Mouse (Mus musculus) retina, postnatal 7 days (tissue): ENCODE measurements around the gene Chd4.
"Not testable (repeated sequence)": the region's sequence is repeated elsewhere in the genome, so short reads cannot be mapped to it uniquely, and the experiment has no call there.

Experiments used
- DNase-seq: peaks from one replicate; pipeline ENCODE4 v3.0.0-alpha.2; 2012; ENCODE audit warnings: low read depth, low spot score

The Chd4 gene

DNA sequence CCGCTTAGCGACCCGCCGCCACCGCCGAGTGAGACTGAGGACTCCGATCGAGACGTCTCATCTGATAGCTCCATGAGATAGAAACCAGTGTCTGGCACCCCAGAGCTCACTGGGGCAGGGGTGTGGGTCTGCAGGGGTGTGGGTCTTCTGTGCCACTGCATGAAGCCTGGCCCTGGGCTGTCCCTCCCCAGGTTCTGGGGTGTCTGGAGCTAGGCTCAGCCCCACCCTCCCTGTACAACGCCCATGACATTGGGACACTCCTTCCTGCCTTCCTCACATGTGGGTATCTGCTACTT, 64.7 kb downstream of the Chd4 start:
- DNase-seq: no peak

DNA sequence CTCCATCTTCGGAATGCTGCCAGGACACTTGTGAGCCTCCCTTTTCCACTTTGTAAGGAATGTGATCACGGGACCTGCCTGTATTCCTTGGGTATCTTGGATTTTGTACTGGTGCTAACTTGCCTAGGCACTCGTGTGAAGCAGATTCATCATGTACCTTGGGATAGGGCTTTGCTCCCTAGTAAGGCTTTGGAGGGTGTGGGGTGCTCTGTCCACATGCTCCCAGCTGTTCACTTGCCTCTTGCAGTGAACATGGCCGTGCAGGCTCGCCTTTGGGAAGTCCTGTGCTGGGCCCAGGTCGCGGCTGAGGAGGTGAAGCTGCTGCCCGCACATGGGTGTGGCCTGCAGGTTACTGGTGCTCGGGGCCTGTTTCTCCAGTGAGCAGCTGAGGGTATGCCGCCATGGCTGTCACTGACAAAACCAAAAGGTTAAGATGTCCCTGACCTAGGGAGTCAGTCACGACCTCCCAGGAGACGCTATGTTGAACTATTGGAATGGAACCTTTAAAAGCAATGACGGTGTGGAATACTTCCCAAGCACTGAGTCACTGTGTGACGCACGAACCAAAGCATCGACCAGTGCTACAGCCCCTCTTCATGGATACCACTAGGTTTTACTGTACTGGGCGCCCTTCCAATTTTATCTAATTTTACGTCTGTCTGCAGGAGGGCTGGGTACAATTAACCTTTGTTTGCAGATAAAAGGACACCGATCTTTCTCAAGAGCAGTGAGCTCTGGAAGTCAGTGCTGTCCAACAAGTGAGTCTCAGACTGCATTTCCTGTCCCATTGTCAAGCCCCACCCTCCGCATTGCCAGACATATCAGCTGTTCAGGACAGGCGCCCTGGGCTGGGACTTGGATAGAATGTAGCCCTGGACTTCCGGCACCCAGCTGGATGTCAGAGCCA, 65.3 kb downstream of the Chd4 start:
- DNase-seq: no peak

DNA sequence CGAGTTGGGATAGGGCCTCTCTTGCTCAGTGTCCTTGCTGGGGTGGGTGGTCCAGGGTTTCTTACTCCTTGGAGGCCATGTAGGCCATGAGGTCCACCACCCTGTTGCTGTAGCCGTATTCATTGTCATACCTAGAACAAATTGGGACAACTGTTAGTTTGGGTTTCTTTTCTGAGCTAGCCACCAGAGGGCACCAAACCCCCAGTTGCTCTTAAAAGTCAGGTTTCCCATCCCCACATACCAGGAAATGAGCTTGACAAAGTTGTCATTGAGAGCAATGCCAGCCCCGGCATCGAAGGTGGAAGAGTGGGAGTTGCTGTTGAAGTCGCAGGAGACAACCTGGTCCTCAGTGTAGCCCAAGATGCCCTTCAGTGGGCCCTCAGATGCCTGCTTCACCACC, 66.2 kb downstream of the Chd4 start:
- not testable (repeated sequence) for DNase-seq

DNA sequence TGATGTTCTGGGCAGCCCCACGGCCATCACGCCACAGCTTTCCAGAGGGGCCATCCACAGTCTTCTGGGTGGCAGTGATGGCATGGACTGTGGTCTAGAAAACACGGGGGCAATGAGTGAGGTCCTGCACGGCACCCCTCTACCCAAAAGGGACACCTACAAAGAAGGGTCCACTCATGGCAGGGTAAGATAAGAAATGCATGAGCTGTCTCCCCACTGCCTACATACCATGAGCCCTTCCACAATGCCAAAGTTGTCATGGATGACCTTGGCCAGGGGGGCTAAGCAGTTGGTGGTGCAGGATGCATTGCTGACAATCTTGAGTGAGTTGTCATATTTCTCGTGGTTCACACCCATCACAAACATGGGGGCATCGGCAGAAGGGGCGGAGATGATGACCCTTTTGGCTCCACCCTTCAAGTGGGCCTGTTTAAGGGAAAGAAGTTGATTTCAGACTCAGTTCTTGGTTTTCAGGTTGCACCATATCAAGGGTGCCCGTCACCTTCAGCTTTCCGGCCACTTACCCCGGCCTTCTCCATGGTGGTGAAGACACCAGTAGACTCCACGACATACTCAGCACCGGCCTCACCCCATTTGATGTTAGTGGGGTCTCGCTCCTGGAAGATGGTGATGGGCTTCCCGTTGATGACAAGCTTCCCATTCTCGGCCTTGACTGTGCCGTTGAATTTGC, 67.0 kb downstream of the Chd4 start:
- DNase-seq: not testable (repeated sequence)

DNA sequence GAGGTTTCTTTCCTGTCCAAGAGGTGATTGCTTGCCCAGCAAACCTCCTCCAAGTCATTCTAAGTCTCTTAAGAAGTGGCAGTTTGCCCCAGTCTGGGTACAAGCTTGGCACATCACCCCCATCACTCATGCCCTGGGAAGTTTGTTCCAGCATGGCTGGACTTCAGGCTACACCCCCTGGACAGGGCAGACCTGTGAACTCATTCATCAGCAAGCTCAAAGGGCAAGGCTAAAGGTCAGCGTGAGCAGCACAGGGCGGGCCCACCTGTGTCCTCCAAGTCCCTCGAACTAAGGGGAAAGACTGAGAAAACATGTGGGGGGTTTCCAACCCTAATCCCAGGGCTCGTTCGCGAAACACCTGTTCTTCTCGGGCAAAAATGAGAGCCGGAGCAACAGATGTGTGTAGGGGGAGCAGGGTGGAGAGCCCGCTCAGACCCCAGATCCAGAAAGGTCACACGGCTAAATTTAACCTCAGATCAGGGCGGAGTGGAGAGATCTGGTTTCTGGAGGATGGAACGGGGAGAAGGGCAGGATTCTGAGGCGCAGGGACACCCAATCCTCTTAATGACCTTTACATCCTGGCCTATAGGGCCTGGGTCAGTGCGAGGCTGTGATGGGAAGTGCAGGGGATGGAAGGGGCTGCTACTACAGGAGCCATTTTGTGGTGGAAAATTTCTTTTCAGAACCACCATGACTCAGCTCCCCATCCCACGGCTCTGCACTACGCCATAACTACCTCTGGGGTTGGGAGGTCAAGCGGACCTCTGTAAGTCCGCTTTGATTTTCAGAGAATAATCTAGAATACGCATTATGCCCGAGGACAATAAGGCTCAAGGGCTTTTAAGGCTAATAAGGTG, 68.2 kb downstream of the Chd4 start:
- DNase-seq: no peak

DNA sequence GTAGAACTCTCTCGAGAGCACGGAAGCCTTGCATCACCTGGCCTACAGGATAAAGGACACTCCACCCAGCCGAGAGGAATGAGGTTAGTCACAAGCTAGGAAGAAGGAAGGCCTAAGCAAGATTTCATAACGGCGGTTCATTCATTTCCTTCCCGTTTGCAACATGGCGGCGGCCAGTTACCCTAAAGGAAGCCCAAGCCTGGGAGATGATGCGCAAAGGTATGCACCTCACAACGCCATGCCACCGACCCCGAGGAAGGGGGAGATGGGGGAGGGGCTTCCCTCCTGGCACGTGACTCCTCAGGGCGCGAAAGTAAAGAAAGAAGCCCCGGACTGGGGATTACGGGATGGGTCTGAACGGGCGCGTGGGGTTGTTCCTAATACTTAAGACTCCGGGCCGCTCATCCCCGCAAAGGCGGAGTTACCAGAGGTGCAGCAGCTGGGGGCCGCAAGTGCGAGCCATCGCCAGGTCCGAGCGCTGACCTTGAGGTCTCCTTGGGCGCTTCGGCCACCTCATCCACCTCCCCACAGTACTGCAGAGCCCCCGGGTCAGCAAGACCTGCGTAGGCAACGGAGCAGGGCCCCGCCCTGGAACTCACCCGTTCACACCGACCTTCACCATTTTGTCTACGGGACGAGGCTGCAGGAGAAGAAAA, 69.0 kb downstream of the Chd4 start:
- DNase-seq: no peak

DNA sequence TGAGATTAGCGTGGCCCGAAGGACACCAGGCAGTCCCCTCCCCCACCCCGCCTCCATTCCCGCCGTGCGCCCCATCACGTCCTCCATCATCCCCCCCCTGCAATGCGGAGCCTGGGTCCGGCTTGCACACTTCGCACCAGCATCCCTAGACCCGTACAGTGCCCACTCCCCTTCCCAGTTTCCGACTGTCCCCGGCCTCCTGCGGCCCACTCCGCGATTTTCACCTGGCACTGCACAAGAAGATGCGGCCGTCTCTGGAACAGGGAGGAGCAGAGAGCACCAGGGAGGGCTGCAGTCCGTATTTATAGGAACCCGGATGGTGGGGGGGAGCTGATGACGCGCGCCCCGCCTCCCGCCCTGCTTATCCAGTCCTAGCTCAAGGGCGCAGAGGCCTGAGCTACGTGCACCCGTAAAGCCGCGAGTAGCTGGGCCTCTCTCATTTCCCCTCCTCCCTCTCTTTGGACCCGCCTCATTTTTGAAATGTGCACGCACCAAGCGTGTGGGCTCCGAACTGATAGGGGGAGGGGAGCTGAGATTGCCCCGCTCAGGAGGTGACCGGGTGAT, 69.6 kb downstream of the Chd4 start:
- DNase-seq: peak; percentile 93

DNA sequence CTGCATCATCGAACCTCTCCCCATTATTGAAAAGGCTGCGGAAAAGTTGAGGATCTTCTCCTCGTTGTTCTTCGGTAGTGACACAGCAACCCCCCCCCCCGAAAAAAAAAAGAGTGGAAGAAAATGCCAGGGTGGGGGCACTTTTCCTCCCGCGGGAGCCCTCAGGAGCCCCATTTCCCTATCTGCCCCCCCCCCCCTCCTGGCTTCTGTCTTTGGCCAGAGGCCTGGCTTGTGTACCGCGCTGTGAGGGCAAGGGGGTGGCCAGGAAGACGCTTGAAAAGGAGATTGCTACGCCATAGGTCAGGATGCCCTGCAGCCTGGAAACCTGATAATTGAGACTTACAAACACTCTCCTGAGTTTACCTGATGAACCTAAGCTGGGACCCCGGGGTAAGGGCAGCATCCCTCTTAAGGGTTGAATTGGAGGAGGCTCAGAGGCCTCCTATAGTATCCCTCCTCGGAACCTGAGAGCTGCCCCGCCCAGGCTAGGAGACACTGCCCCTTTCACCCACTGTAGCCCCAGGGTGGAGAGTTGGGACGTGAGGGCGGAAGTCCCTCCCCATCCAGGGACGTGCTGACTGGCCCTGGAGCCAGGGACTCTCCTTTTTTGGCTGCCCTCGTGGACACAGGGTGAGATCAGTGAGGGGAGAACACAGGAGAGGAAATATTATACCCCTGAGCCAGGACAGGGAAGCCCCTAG, 70.4 kb downstream of the Chd4 start, which contains the start of gene Gapdh:
Gene Gapdh, minus strand, starts transcription at position 417 of the 701 bp plus-strand sequence.
- DNase-seq: no peak

GRCm38 (mm10) chr6:125166861-125167650, 71.3 kb downstream of the Chd4 start:
- DNase-seq: no peak

DNA sequence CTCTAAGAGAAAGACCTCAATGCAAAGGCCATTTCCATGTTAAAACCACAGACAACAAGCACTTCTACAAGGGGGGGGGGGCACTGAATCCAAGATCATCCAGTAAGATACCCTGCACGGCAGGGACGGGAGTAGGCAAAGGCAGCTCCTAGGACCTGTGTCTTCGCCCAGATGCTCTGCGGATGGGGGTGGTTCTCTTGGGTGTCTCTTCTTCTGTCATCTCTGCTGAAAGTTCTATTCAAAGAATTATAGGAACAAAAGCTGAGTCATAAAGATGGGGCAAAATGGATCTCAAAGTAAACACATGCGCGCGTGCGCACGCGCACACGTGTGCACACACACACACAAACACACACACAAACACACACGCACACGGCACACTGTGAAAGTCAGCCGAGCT, 72.3 kb downstream of the Chd4 start:
- DNase-seq: no peak

DNA sequence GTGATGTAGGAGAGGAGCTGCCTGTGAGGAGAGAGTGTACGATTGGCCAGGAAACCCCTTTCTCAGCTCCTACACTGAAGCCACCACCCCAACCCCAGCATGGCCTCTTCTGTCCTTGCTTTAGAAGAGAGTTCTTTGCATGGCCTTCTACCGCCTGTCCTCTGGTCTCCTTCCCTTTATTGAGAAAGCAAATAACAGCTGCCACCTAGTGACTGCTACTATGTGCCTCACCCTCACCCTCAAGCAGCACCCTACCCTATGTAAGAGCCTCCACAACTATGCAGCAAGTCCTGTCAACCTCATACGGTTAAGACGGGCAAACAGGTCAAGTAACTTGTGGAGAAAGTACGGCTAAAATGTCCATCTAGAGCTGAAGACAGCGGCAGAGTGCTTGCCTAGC, 74.4 kb downstream of the Chd4 start:
- no peak for DNase-seq

GRCm38 (mm10) chr6:125172474-125172873, 76.7 kb downstream of the Chd4 start:
- DNase-seq: no peak

DNA sequence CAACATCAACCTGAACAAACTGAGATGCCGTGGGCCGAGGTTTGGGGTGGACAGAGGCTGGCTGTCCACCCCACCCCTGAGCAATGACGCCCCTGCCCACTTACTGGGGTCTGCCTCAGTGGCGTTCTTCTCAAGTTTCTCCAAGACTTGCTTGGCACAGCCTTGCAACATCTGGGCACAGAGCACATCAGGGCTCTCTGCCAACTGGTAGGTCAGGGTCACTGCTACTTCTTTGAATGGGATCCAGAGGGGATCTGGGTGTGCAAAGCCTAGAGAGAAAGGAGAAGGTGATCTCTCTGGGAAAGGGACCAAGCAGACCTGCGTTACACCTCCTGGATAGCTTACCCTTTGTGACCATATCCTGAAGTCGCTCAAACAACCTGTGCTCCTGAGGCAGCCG, 77.5 kb downstream of the Chd4 start:
- no peak for DNase-seq

DNA sequence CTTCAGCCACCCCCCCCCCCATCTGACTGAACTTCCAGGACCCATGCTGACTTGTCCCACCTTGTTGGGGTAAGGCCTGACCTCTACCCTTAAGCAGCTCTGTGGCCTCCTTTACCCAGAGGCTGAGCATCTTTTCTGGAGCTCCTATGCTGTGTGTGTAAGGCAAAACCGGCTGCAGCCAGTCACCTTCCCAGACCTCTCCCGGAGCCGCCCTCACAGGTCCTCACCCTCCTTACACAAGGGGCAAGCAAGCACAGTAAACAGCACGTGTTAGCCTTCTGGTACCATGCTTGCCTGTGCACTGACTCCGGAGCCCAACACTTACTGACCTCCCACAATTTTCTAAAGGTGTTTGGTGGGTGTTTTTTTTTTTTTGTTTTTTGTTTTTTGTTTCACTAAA, 79.7 kb downstream of the Chd4 start:
- DNase-seq: no peak

DNA sequence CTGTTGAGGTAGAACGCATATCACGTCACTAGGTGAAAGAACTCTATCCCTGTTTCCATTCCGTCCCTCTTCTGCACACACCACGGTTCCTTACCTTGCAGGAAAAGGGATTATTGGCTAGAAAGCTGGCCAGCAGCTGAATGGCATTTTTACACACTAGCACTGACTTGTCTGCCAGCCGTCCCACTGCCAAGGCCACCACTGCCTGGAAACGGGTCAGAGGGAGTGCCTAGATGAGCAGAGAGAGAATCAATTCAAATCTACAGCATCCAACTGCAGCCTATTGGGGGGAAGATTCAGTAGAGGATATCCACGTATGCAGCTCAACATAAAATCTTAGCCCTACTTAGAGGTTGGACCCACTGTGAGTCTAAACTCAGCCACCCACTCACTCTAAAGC, 83.8 kb downstream of the Chd4 start:
- no peak for DNase-seq
